Mouse (Mus musculus) spleen, postnatal 14 days (tissue): ENCODE measurements around the gene Atf4.

Experiments used
- DNase-seq, 2 experiments: peaks; one replicate each; pipeline ENCODE4 v3.0.0; 2021 to 2022; ENCODE audit warnings: low spot score in 2 of 2

Atf4 gene

DNA sequence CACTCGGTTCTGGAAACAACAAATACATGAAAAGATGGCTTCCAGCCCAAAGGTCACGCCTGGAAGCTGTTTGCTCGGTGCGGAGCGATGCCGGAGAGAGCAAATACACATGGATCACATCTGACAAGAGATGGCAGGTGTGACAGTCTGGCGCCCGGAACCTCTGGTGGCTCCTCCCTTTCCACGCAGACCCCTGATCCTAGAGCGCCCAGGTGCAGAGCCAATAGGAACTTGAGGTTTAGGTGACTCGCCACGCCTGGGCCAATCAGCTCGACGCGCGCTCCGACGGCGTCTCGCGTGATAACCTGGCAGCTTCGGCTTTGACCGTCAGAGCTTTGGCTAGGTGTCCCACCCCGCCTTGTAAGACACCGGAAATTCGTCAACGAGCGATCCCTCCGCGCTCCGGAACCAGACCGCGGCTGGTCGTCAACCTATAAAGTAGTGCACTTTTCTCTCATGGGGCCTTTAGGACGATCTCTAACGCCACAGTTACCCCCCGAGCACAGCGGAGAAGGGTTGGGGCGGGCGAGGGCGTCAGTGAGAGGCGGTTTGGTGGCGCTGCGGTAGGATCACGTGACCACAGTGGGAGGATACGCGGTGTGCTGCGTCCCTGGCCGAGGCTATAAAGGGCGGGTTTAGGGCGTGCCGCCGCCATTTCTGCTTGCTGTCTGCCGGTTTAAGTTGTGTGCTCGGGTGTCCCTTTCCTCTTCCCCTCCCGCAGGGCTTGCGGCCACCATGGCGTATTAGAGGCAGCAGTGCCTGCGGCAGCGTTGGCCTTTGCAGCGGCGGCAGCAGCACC is at the start of gene Atf4:
TSS of gene Atf4 (plus strand) at position 338 of the 799 bp plus-strand sequence.
- peak; percentile 90 to 93 for DNase-seq

DNA sequence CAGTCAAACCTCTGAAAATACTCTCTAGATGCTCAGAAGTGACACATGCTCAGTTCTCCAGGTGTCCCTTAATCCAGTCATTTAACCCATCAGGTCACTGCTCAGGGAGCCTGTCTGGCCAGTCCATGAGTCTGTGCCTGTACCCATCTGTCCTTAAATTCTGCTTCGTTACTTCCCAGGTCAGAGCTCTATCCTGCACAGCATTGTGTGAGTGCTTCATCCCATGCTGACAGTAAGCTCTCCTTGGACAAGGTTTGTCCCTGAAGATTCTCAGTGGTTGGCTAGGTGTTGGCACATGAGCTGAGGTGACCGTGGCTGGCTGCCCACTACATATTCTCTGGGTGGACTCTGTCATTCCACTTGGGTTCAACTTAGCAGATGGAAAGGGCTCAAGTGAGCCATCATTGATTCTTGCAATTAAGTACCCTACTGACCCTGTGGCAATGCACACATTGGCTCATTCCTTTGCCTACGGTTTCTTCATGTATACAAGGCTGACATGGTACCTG is 48.9 kb upstream of the Atf4 start:
- no peak for DNase-seq

GRCm38 (mm10) chr15:80208446-80208845 is 46.5 kb upstream of the Atf4 start:
- DNase-seq = no peak

DNA sequence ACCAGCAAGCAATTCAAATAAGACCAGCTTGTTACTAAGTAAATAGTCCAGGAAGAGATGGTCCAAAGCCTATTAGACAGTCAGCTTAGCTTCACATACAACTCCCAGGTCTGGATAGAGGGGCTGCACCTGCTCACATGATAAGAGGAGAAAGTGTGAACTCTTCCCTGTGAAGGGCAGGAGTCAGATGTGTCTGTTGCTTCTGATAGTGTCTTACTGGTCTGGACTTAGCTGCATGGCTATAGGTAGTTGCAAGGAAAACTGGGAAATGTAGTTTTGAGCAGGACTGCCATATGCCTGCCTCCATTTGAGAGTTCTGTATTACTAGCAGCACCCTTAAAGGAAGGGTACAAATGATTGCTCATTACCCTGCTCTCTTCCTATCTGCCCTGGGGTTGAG is 41.3 kb upstream of the Atf4 start:
- DNase-seq = no peak

- peak in 1 of 2 experiments; percentile 22 for DNase-seq
Measured at GRCm38 (mm10) chr15:80215716-80216479, 39.1 kb upstream of the Atf4 start.

DNA sequence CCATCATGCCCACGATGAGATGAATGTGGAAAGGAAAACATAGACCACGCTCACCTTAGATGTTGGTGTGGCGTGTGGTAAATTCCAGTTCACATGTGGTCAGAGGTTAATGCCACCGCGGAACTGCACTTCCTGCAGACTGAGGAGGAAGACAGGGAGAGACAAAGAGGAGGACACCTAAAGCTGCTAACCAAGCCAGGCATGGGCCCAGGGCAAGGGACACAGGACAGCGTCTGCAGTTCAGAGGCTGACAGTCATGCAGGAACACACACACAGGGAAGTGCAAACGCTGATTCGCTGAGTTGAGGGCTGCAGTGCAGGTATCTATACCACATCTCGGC is 38.5 kb upstream of the Atf4 start:
- DNase-seq = no peak

DNA sequence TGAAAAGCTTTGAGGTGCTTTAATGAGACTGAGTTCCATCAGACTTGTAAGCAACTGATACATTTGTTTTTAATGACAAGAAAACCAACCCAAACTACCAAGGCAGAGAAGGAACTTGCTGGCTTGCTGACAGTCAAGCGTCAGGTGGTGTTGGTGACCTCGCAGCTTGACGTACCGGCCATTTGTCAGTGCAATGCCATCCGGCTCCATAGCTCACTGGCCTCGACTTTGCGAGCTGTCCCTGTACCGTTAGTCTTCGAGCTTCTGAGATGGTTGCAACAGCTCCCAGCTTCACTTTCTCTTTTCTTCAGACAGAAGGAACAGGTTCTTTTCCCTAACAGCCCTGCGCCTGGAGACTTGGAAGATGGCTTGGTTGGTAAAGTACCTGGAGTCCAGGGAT is 37.5 kb upstream of the Atf4 start:
- DNase-seq = no peak

DNA sequence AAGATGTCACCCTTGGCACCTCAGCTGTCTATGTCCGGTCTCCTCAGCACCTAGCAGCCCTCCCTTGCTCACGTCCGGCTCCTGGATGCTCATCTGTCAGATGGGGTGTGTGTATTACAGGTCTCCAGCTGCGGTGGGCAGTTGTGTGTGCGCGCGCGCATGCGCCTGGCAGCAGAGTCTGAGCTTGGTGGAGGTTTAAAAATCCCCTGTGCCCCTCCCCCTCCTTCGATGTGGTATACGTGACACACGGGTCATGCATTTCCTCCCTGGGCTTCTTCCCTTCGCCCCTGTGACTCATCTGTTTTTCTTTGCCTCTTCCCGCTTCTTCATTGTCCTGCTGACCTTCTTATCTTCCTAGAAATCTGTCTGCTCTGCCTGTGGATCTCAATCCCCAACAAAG is 35.8 kb upstream of the Atf4 start:
- no peak for DNase-seq

DNA sequence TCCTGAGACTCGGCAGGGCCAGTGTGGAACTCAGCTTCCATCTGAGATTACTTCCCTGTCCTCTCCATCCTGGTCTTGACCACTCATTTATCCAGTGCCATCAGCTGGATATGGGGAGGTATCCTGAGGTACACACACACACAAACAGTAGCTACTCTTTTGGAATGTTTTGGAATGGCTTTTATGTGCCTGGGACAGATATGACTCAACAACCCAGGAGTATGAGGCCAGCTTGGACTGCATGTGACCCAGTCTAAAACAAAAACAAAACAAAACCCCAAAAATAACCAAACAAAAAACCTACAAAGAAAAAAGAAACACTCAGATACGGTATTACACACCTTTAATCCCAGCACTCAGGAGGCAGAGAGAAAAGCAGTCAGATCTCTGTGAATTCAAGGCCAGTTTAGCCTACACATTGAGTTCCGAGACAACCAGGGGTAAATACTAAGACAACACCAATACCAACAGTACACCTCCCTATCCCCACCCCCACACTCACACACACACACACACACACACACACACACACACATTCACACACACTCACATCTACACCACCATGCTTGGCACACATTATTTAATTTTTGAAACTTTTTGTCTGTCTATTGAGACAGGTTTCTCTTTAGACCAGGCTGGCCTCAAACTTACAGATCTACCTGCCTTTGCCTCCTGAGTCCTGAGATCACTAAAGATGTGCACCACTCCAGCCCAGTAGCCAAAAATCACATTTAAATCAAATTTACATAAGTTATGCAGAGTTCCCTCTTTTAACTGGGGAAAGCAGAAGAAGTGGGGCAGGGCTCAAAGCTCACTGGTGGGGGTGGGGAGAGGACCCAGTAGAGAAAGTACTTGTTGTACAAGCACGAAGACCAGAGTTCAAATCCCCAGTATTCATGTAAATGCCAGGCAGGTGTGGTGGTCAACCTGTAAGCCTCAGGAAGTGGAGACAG is 35.0 kb upstream of the Atf4 start:
- no peak for DNase-seq

DNA sequence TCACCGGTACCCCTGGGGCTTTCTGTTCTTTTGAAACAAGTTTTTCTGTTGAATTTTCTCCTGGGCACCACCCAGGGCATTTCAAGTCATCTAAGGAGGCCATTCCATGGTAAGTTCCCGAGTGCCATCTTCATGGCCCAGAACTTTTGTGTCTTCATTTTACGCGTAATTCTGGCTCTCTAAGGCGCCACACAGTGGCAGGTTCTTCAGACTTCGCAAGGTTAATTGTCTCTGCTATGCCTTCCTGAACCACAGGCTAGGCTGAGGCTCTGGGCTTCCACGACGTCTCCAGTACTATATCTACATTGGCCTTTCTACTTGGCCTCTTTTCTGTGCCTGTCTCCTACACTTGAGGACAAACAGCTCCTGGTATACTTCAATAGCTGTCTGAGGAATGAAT is 34.0 kb upstream of the Atf4 start:
- DNase-seq = no peak

DNA sequence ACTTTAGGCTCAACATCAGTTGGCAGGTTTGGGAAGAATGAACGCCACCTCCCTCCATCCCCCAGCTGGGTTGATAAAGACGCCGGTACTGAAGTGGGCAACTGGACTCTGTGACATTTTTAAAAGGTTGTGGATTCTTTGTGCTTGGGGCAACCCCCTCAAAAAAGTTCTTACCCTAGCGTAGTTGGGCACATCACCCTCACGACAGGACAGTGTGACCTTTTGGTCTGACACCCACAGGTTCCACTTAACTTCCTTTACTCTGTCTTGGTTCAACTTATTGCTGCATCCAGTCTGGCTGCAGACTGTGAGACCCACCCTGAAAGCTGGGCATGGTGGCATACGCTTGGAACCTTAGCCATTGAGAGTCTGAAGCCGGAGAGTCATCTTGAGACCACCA is 31.2 kb upstream of the Atf4 start:
- DNase-seq = no peak

- peak; percentile 66 to 80 for DNase-seq
Measured at GRCm38 (mm10) chr15:80225208-80225607, 29.8 kb upstream of the Atf4 start.

GRCm38 (mm10) chr15:80225796-80226195 is 29.2 kb upstream of the Atf4 start:
- peak; percentile 40 to 73 for DNase-seq

GRCm38 (mm10) chr15:80228071-80228800 is 26.7 kb upstream of the Atf4 start:
- no peak for DNase-seq

- no peak for DNase-seq
Measured at GRCm38 (mm10) chr15:80232331-80232730, 22.7 kb upstream of the Atf4 start.

- no peak for DNase-seq
Measured at GRCm38 (mm10) chr15:80233053-80233452, 21.9 kb upstream of the Atf4 start.

GRCm38 (mm10) chr15:80233733-80234509 is 21.1 kb upstream of the Atf4 start, which contains the start of gene Mief1:
Mief1 (plus strand) TSS chr15:80234018.
- DNase-seq = peak; percentile 99

DNA sequence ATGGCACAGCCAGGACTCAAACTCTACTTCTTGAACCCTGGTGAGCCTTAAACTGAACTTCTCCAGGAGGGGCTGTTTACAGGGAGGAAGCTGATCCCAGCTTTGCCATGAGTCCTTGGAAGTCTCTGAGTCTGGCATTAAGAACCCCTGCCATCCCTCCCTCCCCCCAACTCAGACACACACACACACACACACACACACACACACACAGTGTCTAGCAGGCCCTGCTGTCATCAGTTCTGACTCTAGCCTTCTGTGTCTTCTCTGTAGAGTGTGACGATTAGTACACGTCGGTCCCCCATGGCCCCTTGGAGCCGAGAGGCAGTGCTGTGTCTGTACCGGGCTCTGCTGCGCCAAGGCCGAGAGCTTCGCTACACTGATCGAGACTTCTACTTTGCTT is 19.4 kb upstream of the Atf4 start, which contains the start of gene AC140267.1:
TSS of gene AC140267.1 (plus strand) at position 301 of the 400 bp plus-strand sequence.
- DNase-seq = no peak

DNA sequence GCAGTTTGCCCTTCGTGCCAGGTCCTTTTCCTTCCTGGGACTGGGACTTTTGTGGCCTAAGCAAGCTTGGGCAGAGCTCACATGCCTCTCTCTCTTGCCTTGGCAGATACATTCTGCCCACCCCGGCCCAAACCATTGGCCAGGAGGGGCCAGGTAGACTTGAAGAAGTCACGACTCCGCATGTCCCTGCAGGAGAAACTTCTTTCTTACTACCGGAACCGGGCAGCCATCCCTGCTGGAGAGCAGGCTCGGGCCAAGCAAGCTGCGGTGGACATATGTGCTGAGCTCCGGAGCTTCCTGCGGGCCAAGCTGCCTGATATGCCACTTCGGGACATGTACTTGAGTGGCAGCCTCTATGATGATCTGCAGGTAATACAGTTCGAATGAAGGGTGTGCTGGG is 6.8 kb upstream of the Atf4 start:
- no peak for DNase-seq

DNA sequence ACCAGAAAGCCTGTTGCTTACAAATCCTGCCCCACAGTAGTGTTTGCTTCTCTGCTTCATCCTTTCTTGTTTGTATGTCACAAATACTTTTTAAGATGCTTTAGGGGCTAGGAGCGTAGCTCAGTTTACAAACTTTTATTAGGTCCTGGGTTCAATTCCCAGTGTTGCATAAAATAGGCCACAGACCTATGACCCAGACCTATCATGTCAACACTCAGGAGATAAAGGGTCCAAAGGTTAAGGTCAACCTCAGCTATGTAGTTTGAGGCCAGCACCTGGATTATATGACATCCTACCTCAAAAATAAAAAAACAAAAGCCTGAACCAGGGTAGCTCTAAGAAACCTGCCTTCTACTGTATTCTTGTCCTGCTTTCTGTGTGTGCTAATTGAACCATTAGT is 6.4 kb upstream of the Atf4 start:
- no peak for DNase-seq
